Mouse (Mus musculus) embryo, embryonic 11.5 days (tissue): ENCODE results near the gene Vash1.

Experiments used
- DNase-seq: peaks from one replicate; pipeline ENCODE4 v3.0.0-alpha.2; 2012; ENCODE audit warnings: low read depth, low spot score

The Vash1 gene

DNA sequence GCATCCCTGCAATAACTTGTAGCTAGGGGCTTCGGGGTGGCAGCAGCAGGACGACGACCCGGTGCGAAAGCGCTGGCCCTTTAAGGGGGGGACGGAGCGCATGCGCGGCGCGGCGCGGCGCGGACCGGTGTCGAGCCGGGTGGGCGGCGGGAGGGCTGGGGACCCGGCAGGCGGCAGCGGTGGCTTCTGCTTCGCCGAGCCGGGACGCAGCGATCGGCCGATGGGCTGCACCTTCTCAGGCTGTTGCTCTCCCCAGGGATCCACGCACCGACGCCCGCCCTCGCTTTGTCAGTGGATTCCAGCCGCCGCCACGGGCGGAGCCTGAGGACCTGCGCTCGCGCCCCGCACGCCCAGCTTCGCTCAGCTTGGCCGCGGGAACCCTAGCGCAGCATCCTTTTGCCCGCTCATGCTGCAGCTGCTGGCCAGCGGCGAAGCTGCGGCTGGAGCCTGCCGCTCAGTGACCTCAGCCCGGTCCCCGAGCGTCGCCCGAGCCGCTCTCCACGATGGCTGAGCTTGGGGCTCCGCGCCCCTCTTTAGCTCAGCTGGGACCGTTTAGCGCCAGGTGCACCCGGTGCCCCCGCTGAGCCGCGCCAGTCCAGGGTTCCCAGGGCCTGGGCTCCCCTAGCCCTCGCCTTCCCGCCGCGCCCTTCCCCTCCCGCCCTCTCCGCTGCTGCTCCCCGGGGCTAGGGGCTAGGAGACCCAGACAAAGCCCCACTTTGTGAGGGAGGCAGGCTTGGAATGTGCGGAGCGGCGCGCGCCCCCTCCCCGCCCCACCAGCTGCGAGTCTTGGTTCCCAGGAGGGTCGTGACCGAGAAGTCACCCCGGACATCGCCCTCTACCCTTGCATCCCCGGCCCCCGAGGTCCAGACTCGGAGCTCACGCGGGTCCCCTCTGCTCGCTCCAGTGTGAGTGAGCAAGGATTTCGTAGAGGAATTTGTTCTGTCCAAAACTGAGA is at the start of gene Vash1:
Vash1 (plus strand) TSS at position 110 of the 955 bp plus-strand sequence.
- DNase-seq: peak; percentile 71

DNA sequence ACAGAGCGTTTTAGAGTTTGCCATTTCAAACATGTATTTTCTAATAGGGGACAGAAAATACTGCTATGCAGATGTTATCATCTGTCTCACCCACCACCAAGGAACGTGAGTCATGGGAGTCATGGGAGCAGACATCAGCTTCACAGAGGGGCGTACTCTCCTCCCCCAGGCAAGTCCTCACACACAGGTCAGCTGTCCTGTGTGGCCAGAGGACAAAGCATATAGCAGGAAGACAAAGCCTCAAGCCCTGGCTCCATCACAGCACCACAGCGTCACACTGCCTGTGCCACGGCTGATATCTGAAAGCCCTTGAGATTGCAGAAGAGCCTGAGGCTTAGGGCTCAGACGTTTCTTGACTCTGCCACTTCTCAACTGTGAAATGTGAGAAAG is 49.7 kb upstream of the Vash1 start:
- no peak for DNase-seq

- DNase-seq: no peak
Observed at GRCm38 (mm10) chr12:86641763-86642162, 36.7 kb upstream of the Vash1 start.

GRCm38 (mm10) chr12:86644512-86645273 is 33.8 kb upstream of the Vash1 start:
- DNase-seq: no peak

- no peak for DNase-seq
Observed at GRCm38 (mm10) chr12:86645494-86645893, 33.0 kb upstream of the Vash1 start.

GRCm38 (mm10) chr12:86646831-86647230 is 31.7 kb upstream of the Vash1 start:
- no peak for DNase-seq

GRCm38 (mm10) chr12:86647279-86647678 is 31.2 kb upstream of the Vash1 start:
- DNase-seq: no peak

DNA sequence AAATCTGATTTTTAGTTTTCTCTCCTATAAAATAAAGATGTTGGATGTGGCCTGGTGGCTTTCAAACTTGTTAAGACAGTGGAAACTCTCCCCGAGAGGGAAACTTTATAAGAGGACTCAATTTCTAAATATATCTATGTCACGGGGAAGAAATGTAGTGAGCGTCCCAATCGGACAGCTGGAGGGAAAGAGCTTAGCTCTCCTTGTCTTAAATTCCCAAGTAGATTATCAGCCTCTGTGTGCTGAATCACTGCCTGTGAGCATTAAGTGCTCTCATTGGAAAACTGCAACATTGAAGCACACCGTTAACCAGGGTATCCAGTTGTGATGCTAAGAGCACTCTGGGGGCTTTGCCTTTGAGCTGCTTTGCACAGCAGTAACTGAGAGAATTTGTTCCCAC is 30.8 kb upstream of the Vash1 start:
- DNase-seq: no peak

- DNase-seq: no peak
Observed at GRCm38 (mm10) chr12:86648489-86648888, 30.0 kb upstream of the Vash1 start.

GRCm38 (mm10) chr12:86651301-86651860 is 27.1 kb upstream of the Vash1 start:
- no peak for DNase-seq

- no peak for DNase-seq
Observed at GRCm38 (mm10) chr12:86652570-86653041, 25.9 kb upstream of the Vash1 start.

- DNase-seq: no peak
Observed at GRCm38 (mm10) chr12:86659447-86659968, 19.0 kb upstream of the Vash1 start.

- DNase-seq: no peak
Observed at GRCm38 (mm10) chr12:86660466-86660865, 18.0 kb upstream of the Vash1 start.

- no peak for DNase-seq
Observed at GRCm38 (mm10) chr12:86665656-86666055, 12.8 kb upstream of the Vash1 start.

GRCm38 (mm10) chr12:86668404-86668803 is 10.1 kb upstream of the Vash1 start:
- DNase-seq: no peak

GRCm38 (mm10) chr12:86672105-86672504 is 6.4 kb upstream of the Vash1 start:
- DNase-seq: no peak

DNA sequence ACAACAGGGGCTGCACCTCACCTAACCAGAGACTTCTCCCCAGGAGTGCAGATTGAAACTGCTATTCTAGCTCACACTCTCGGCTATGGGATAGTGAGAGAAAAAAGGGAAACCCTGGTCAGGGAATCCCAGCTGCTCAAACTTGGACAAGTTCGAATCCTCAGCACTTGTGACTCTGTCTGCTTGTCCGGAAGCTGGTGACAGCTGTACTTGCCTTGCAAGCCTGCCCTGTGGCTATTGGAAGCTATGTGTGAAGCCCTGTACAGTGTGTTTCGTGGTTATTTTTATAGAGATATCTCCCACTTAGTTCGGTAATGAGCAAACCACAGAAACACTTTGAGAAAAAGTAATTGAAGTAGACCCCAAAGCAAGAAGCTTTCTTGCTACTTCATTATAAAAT is 6.0 kb upstream of the Vash1 start:
- no peak for DNase-seq

DNA sequence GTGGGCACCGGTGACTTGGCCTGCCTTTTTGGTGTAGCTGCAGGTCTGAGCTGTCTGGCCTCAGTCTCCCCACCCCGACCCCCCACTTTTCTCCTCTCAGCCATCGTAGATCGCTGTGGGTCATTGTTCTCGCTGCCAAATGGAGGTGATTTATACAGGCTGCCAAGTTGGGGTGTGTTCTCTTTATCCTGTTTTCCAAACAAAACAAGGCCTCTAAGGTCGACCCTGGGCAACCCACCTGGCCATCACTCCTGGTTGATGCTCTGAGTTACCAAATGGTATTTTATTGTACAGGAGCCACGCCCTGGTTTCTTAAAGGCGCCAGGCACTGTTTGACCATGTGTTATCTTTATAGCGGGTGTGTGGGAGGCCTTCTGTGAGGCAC is 1.0 kb downstream of the Vash1 start:
- no peak for DNase-seq

- no peak for DNase-seq
Observed at GRCm38 (mm10) chr12:86679991-86680491, 1.5 kb downstream of the Vash1 start.

- no peak for DNase-seq
Observed at GRCm38 (mm10) chr12:86680591-86681193, 2.2 kb downstream of the Vash1 start.

GRCm38 (mm10) chr12:86681626-86682025 is 3.1 kb downstream of the Vash1 start:
- DNase-seq: no peak
